Mouse (Mus musculus) liver, embryonic 14.5 days (tissue): ENCODE measurements around the gene Esyt2.

ENCODE experiments used
- CTCF ChIP-seq: IDR thresholded peaks from 2 replicates; pipeline ENCODE4 v1.5.1; 2016; ENCODE audit warnings: antibody characterized with exemption, low read depth, control low read depth
- EP300 ChIP-seq: IDR thresholded peaks from 2 replicates; pipeline ENCODE4 v1.6.1; 2016; ENCODE audit warnings: antibody characterized with exemption, low read depth

DNA sequence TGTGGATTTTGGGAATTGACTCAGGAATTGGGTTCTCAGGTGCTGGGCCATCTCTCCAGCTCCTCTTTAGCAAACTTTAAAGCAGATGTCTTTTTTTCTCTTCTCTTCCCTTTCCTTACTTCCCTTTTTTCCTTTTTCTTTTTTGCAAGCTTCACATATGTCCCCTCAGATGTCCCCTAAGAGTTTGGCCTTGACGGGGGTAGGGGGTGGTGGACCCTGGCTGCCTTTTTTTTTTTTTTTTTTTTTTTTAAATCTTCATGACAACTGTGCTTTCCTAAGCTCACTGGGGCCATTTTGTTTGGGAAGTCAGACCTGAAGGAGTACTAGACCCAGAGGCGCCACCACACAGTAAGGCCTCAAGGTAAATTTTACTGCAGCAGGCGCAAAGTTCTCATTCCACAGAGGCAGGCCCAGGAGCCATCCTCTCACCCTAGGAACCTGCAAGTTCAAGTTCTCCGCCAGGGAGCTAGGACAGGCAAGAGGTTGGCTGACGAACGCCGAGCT lies 795 bp upstream of the Esyt2 start:
- TF ChIP-seq CTCF (no peak), EP300 (no peak)
